Mouse (Mus musculus) spleen, embryonic (tissue): ENCODE data around the gene Hk1.

Experiments
- CTCF ChIA-PET: fragments of 350-600 bp; sonication (Branson Sonifier 250); formaldehyde crosslinking; loops from one replicate; lab custom pipeline; 2022; lab: Charles Lee

The Hk1 gene

DNA sequence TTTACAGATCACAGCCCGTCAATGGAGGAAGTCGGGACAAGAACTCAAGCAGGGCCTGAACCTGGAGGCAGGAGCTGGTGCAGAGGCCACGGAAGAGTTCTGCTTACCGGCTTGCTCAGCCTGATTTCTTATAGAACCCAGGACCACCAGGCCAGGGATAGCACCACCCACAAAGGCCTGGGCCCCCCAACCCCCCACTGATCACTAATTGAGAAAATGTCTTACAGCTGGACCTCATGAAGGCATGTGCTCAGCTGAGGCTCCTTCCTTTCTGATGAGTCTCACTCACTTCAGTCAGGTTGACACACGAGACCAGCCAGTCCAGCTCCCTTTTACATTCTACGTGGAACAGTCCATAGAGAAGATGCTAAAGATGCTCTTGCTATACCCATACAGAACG is 153.9 kb downstream of the Hk1 start:
- CTCF ChIA-PET: no interaction called here

DNA sequence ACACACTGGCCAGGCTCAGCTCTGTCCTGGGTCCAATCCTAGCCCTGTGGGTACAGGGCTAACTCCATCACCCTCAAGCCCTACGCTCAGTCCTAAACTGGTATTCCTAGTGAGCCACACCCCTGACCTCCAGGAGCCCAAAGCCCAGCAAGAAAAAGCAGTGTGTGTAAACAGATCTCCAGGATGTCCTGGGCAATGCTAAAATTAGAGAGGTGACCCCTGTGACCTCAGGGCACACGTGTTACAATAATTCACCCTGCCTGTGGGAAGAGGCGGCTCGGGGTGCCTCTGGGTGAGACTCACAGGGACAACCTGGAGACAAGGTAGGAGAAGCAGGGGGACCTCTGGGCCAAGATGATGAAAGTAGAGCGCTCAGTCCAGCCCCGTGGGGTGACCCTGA is 155.5 kb downstream of the Hk1 start:
- CTCF ChIA-PET: no interaction called here

DNA sequence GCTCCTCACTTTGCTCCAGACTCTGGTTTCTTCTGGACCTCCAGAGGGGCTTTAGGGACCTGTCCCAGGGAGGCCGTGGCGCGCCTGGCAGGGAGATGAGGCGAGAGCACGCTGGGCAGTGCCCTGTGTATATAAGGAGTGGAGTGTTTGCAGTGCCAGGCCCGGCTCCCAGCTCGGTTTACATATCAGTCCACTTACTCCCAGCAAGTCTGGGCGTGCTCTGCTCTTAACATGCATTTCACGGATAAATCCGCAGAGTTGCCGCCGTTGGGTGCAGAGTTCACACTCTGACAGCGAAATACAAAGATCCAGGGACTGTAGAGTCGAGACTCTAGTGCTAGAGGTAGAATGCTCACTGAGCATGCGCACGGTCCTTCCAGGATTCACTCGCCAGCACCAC is 156.9 kb downstream of the Hk1 start:
- CTCF ChIA-PET: no interaction called here

DNA sequence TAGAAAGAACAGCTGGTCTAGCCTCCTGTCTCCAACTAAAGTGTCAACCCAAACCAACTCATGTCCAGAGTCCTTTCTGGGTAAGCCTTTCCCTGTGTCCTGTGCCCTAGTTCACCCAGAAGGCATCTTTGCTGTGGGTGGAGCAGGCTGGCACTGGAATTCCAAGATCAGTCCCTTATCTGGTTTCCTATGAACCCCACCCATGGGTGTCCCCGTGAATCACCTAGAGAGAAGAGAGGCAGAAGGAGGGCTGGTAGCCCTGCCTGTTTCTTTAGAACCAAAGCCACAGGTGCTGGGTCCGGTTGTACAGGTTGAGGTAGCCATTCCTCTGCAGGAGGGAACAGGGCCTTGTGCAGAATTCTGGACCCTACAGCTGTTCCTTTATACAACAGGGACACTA is 158.1 kb downstream of the Hk1 start:
- CTCF ChIA-PET: no interaction called here

DNA sequence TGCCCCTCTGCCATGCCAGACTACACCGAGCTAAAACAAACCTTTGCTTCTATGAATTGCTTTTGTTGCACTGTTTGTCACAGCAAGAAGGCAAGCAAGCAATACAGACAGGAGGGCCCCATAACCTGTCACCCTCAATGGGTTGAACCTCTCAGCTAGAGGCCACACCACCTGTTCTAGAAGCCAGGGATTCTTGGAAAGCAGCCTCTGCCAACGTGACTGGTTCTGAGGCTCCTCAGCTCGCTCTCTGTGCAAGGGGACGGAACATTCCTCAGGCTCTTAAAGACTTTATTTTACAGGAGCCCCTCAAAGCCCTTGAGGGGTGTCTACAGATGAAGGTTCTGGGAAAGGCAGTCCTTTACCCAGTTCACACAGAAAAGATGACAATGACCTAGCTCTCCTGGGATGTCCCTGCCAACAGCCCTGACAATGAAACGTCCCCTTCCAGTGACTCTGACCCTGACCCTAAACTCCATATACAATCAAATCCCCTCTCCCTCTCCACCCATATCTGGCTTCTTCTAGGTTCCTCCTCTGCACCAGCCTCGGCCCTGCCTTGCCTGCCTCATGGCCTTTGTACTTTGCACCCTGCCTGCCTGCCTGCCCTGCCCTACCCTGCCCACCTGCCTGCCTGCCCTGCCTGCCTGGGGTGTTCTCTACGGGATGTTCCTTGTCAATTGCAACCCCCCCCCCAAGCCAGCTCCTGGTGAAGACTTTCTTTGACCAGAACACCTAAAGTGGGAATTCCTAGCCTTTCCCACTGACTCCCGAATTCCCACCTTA is 158.8 kb downstream of the Hk1 start:
- CTCF ChIA-PET: no interaction called here
